Mouse (Mus musculus): ENCODE results near the gene Mark4.

Mark4 gene

DNA sequence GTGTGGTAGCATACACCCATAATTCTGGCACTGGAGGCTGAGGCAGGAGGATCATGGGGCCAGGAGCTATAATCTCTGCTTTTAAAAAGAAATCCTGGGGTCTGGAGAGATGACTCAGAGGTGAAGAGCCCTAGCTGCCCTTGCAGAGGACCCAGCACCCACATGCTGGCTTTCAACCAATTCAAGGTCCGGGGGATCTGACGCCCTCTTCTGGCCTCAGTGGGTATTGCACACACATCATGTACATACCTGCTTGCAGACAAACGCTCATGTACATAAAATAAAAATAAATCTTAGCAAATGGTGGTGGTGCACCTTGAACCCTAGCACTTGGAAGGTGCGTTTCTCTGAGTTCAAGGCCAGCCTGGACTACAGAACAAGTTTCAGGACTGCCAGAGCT lies 57.7 kb downstream of the Mark4 start:
- no peak for DNase-seq (ENCODE audit: low read depth, low spot score)

- DNase-seq (ENCODE audit: low read depth, low spot score) = no peak
Measured at GRCm38 (mm10) chr7:19399496-19400280, 58.9 kb downstream of the Mark4 start.

DNA sequence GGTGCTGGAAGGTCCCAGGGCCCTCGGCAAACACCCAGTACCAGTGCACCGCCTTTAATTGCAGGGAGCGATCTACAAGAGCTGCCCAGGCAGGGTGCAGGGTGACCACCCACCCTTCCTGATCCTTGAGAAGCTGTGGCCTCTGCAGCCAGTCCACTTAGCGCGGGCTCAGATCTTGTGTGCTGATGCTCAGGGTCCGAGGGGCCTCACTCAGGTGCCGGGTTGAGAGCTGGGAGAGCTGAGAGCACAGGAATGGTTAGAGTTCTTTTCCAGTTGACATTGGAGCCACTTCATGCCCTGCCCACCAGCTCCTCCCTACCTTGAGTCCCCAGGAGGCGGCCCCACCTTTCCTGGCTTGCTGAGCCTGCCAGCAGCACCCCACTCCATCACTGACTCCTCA lies 64.1 kb downstream of the Mark4 start:
- DNase-seq (ENCODE audit: low read depth, low spot score) = no peak

GRCm38 (mm10) chr7:19388699-19389413 lies 69.8 kb downstream of the Mark4 start:
- DNase-seq (ENCODE audit: low read depth, low spot score) = no peak

- no peak for DNase-seq (ENCODE audit: low read depth, low spot score)
Measured at GRCm38 (mm10) chr7:19383708-19384107, 74.9 kb downstream of the Mark4 start.

DNA sequence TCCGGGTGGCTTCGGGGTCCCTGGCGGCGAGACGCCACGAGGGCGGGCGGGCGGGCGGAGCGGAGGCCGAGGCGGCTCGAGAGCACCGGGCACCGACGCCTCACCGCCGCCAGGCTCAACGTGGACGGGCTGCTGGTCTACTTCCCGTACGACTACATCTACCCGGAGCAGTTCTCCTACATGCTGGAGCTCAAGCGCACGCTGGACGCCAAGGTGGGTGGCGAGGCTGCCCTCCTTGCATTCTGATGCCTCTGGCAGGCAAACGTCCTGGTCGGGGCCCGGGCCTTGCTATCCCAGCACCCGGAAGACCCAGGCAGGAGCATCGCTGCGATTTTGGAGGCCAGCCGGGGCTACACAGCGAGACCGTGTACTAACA lies 76.5 kb downstream of the Mark4 start:
- no peak for DNase-seq (ENCODE audit: low read depth, low spot score)

DNA sequence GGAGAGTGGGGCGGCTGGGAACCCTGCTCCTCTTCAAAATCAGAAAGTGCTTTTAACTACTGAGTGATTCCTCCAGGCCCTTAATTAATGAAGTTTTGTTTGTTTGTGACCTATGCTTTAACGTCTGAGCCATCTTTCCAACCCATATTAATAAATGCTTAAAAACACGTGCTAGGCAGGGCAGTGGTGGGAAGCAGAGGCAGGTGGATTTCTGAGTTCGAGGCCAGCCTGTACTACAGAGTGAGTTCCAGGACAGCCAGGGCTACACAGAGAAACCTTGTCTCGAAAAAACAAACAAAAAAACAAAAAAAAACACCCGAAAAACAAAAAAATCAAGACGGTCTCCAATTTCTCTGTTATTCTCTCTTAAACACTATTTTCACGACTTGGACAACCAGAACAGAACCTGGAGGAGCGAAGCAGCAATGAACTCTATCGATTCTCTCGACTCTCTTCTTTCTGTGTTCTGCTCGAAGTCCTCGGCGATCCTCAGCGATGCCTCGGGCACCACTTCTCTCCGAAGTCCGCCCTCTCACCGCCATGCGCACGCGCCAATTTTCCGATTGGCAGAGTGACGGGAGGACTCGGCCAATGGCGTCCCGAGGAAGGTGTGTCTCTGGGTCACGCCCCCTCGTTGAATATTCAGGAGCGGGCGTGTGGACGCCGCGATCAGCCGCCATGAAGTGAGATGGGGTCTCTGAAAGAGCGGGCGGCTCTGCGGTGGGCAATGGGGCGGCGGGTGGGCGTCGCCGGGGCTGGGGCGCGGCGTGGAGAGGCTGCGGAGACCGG lies 77.0 kb downstream of the Mark4 start, which contains the start of gene Ercc2:
TSS of gene Ercc2 (plus strand) at position 634 of the 789 bp plus-strand sequence.
- DNase-seq (ENCODE audit: low read depth, low spot score) = peak; percentile 98

GRCm38 (mm10) chr7:19378049-19378448 lies 80.6 kb downstream of the Mark4 start:
- DNase-seq (ENCODE audit: low read depth, low spot score) = no peak

GRCm38 (mm10) chr7:19376019-19376418 lies 82.6 kb downstream of the Mark4 start:
- DNase-seq (ENCODE audit: low read depth, low spot score) = no peak

DNA sequence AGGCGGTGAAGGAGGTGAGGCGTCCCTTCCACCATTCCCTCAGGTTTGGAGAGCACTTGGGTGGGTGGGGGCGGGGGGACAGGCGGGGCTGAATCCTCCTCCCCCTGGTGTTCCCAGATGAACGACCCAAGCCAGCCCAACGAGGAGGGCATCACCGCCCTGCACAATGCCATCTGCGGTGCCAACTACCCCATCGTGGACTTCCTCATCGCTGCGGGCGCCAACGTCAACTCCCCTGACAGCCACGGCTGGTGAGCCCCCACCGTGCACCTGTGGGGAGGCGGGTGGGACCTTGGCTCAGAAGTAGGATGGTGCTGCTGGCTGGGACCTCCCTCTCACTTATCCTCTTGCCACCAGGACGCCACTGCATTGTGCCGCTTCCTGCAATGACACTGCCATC lies 83.3 kb downstream of the Mark4 start:
- no peak for DNase-seq (ENCODE audit: low read depth, low spot score)

Measured in telencephalon, adult 2 months (tissue).